Mouse (Mus musculus) layer of hippocampus, adult 2 months (tissue): ENCODE measurements around the gene Smoc1. TPM values are rescaled to one million over a fixed set of nuclear protein-coding genes. Genes with fewer than 3 reads are reported as not detected.

ENCODE experiments used
- DNase-seq, 2 experiments: peaks; one replicate each; pipeline ENCODE4 v3.0.0; 2022; ENCODE audit warnings: low spot score in 2 of 2
- H3K27ac ChIP-seq: fragments of 200-600 bp; 2 replicates; pipeline ENCODE4 v1.8.1; 2022
- H3K4me3 ChIP-seq: fragments of 200-600 bp; 2 replicates; pipeline ENCODE4 v1.8.1; 2022; ENCODE audit warnings: mild to moderate bottlenecking
- CTCF ChIP-seq: fragments of 200-600 bp; conservative IDR thresholded peaks from 2 replicates; pipeline ENCODE4 v1.8.1; 2022; ENCODE audit warnings: antibody characterized with exemption, mild to moderate bottlenecking, moderate library complexity
- long read RNA-seq, 2 experiments: library from polyadenylated mRNA; stranded (forward); transcript quantifications; one replicate each; pipeline ENCODE4 v2.0.0; 2021; ENCODE audit warnings: borderline mapping rate in 2 of 2
- total RNA-seq, 2 experiments: library from RNA; stranded (reverse); gene quantifications; 2 replicates each; pipeline ENCODE4 v1.2.3; 2021

The Smoc1 gene
- 1 to 10 TPM; 7.6 to 8.0 TPM for total RNA-seq
- long read RNA-seq, experiment 1, partial matches to known transcripts, result 1 of 1 reads
- long read RNA-seq, experiment 1, other reads (novel, unspliced or antisense), result 0 of 1 reads
- long read RNA-seq, experiment 2, partial matches to known transcripts, result 3 of 3 reads
- long read RNA-seq, experiment 2, other reads (novel, unspliced or antisense), result 0 of 3 reads

DNA sequence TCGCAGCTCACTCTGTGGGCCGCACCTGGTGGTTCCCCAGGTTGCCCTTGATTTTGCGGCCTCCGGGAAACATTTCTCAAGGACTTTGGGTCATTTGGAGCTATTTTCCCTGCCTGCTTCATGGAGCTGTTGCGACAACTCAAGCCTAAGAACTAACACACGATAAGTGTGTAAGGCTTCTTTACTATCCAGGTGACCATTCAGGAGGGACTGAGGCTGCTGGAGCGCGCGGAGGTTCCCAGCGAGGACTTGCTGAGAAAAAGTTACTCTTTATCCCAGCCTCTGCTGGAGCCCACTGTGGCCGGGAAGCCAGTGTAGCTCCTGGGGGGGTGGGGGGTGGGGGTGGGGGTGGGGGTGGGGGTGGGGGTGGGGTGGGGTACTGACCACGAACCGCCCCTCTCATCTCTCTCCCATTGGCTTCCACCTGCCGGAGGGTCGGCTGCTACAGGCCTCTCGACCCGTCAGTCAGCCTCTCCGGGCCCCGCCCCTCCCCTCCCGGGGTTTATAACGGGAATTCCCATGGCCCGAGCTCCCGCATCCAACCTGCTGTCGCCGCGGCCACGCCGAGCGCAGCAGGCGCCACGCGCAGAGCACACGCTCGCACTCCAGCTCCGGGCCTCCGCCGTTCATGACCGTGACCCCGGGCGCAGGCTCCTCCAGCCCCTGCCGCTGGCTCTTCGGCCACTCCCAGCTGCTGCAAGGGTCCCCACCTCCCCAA is at the start of gene Smoc1:
TSS of gene Smoc1 (plus strand) at position 532 of the 718 bp plus-strand sequence.
- peak within 1 kb of the TSS; percentile 28; the same call in 1 of the 2 replicates for H3K27ac ChIP-seq
- peak within 1 kb of the TSS; percentile 58 for H3K4me3 ChIP-seq
- TF ChIP-seq CTCF, result no peak
- peak; percentile 70 to 71 for DNase-seq

DNA sequence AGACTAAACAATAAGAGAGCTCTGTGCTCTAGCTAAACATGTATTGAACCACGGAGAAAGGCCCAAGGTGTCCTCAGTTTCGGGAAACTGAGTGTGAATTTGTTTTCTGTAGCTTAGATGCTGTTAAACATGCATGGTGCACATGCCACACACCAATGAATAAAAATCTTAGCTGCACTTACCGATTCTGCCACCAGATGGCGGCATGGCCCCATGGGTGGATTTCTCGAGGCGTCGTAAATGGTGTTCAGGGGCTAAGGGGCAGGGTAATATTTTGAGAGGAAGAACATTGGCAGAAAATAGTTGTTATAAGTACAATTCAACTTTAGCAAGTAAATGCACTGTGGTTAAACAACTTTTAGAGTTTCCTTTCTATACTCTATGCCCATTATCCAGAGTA is 44.3 kb upstream of the Smoc1 start:
- H3K27ac ChIP-seq, result no peak overlapping the region
- peak; percentile 51 to 88 for DNase-seq
- no peak overlapping the region for H3K4me3 ChIP-seq
- TF ChIP-seq CTCF, result peak; percentile 99

DNA sequence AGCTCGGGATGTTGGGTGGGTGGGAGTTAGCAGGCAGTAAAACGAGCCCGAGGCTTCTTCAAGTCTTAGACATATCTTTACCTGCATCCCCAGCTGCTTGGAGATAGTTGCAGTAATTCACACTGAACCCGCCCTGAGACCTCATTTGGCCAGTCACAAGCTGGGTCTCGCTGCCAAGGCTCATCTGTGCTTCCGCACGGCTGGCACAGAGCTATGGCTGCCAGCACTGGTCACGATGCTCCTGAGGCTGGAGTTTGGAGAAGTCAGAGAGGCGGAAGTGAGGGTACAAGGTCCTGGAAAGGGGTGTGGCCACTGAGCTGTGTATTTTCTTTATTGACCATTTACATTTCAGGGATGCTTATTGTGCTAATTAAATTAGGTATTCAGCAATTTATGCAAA is 42.9 kb upstream of the Smoc1 start:
- H3K27ac ChIP-seq, result no peak overlapping the region
- H3K4me3 ChIP-seq, result no peak overlapping the region
- no peak for DNase-seq
- no peak for TF ChIP-seq CTCF

DNA sequence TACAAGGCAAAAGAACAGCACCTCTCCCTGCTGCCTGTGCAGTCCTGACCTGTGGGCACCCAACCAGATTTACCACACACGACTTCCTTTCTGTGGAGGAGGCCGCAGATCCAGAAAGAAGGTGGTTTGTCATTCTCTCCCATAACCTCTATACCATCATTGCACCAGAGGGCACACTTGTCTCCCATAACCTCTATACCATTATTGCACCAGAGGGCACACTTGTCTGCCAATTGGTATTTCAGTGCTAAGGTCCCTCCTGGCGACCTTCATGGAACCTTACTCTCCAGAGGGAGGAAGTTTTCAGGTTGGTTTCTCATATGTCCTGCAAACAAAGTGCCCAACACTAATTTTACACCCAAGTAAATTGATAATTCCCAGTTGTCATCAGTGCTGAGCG is 40.0 kb upstream of the Smoc1 start:
- no peak for DNase-seq
- TF ChIP-seq CTCF, result no peak

DNA sequence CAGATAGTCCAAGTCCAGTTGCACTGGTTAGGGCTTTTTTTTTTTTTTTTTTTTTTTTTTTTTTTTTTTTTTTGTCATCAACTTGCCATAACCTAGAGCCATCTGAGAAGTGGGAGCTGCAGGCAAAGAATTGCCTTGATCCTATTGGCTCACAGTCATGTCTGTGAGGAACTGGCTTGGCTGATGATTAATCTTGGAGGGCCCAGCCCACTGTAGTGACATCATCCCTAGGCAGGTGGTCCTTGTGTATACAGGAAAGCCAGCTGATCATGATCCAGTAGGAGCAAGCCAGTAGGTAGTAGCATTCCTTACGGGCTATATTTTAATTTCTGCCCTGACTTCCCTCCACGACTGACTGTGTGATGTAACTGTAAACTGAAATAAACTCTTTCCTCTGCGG is 38.3 kb upstream of the Smoc1 start:
- Histone ChIP-seq H3K27ac (no peak overlapping the region), H3K4me3 (no peak overlapping the region)
- TF ChIP-seq CTCF, result no peak
- no peak for DNase-seq

More for the DNA sequence above, 40.0 kb upstream of the Smoc1 start:
- Histone ChIP-seq H3K27ac (no peak overlapping the region), H3K4me3 (no peak overlapping the region)

DNA sequence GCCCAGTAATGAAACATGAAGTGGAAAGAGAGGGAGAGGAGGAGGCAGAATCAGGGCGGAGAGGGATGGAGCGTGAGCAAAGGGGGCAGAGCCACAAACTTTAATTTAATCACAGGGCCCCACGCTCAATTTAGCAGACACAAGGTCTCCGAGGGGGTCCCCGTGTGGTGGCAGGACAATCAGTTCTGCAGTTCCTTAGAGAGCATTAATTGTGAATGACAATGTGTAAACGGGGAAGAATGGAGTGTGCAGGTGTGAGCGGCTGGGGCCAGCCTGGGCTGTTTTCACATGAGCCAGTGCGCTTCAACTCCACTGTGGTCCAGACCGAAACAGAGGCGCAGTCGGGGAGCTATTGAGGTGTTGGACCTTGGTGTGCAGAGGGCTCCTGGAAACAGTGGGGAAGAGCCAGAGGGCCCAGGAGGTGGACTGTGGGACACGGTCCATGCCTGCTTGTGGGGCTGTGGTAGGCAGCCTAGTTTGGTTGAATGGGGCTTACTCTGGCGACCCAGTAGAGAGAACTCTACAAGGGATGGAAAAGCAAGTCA is 35.6 kb upstream of the Smoc1 start:
- Histone ChIP-seq H3K27ac (no peak overlapping the region), H3K4me3 (no peak overlapping the region)
- no peak for TF ChIP-seq CTCF
- DNase-seq, result no peak

DNA sequence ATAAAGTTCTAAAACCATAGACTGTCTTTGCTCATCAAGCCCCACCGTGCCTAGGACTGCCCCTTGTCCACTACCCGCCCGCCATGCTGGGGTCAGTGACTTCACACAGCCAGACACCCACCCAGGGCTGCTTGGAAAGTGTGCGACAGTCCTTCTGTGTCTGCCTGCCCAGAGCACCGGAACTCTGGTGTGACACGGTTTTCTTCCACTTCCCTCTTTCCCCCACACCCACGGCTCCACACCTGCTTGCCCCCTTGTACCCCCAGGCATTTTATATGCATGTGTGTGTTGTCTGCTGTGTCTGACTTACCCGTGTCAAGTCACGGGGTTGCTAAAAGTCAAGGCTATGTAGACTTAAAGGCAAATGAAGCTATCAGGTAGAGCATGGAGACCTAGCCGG is 34.8 kb upstream of the Smoc1 start:
- TF ChIP-seq CTCF, result no peak
- Histone ChIP-seq H3K27ac (no peak overlapping the region), H3K4me3 (no peak overlapping the region)
- DNase-seq, result no peak

- no peak overlapping the region for H3K27ac ChIP-seq
- no peak overlapping the region for H3K4me3 ChIP-seq
- DNase-seq, result no peak
- peak; percentile 55 for TF ChIP-seq CTCF
Measured at GRCm38 (mm10) chr12:80992540-80993122, 34.0 kb upstream of the Smoc1 start.

DNA sequence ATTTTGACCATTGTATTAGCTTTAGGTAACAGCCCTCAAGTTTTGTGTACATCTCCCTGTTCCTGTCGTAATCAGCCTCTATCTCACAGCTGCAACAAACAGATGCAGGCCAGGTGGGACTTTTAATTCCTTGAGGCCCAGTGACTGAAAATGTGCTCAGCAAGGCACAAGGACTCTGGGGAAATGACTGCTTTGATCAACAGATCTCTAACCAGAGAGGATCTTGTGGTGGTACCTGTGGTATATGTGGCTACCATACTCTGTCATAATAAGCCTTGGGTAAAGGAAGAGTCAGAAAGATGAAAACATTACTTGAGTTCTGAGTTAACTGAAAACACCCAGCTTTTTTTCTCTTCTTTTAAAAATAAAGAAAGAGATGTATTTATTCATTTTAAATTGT is 32.8 kb upstream of the Smoc1 start:
- H3K4me3 ChIP-seq, result no peak overlapping the region
- no peak for DNase-seq
- H3K27ac ChIP-seq, result no peak overlapping the region
- TF ChIP-seq CTCF, result no peak

DNA sequence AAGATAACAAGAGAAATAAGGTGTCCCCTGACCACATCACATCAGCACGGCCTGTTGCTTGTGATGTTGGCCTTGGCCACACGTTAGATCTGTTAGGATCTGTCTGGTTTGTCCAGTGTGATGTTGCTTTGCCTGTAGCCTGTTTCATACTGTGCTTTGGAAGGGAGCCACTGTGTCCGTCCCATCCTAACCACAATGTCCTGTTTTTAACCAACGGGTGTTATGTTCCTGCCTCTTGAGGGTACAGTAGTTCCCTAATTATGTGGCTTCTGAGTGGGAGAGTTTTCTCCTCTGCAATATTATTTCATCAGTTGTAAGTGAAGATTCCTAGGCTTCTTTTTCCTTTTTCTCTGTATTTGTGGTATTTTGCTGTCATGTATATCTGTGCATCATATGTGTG is 31.3 kb upstream of the Smoc1 start:
- no peak for TF ChIP-seq CTCF
- Histone ChIP-seq H3K27ac (no peak overlapping the region), H3K4me3 (no peak overlapping the region)
- DNase-seq, result no peak

- no peak for DNase-seq
- Histone ChIP-seq H3K27ac (no peak overlapping the region), H3K4me3 (no peak overlapping the region)
- TF ChIP-seq CTCF, result no peak
Measured at GRCm38 (mm10) chr12:80997652-80998051, 29.0 kb upstream of the Smoc1 start.

- Histone ChIP-seq H3K27ac (no peak overlapping the region), H3K4me3 (no peak overlapping the region)
- no peak for DNase-seq
- no peak for TF ChIP-seq CTCF
Measured at GRCm38 (mm10) chr12:80998528-80999221, 27.9 kb upstream of the Smoc1 start.

- Histone ChIP-seq H3K4me3 (no peak overlapping the region), H3K27ac (no peak overlapping the region)
- DNase-seq, result no peak
- TF ChIP-seq CTCF, result no peak
Measured at GRCm38 (mm10) chr12:81000924-81001323, 25.7 kb upstream of the Smoc1 start.
